Mouse (Mus musculus) lung, embryonic 14.5 days (tissue): Measurements from ENCODE around the gene Tssc4. TPM values are rescaled to one million over a fixed set of nuclear protein-coding genes. Genes with fewer than 3 reads are reported as not detected.

ENCODE experiments used
- ATAC-seq: fragments of 200-750 bp; cut with Nextera tagmentation; 2 replicates; pipeline ENCODE4 v1.8.0; 2017; ENCODE audit warnings: mild to moderate bottlenecking, moderate TSS enrichment, moderate library complexity; ENCODE audit not compliant: insufficient read depth
- DNase-seq: peaks from one replicate; pipeline ENCODE4 v3.0.0-alpha.2; 2015
- H3K27ac ChIP-seq: fragments of 300-500 bp; sonication (generic); 2 replicates; pipeline ENCODE4 v1.5.1; 2014; ENCODE audit warnings: low read depth, mild to moderate bottlenecking, moderate library complexity
- H3K27me3 ChIP-seq: fragments of 300-500 bp; sonication (generic); 2 replicates; pipeline ENCODE4 v1.6.1; 2014; ENCODE audit warnings: low read length, control low read depth; ENCODE audit not compliant: insufficient read depth
- H3K36me3 ChIP-seq: fragments of 300-500 bp; sonication (generic); 2 replicates; pipeline ENCODE4 v1.6.1; 2014; ENCODE audit warnings: control low read depth; ENCODE audit not compliant: insufficient read depth
- H3K4me1 ChIP-seq: fragments of 300-500 bp; sonication (generic); 2 replicates; pipeline ENCODE4 v1.6.1; 2014; ENCODE audit warnings: antibody characterized with exemption, control low read depth; ENCODE audit not compliant: insufficient read depth
- H3K4me2 ChIP-seq: fragments of 300-500 bp; sonication (generic); 2 replicates; pipeline ENCODE4 v1.6.1; 2014; ENCODE audit warnings: mild to moderate bottlenecking
- H3K4me3 ChIP-seq: fragments of 300-500 bp; sonication (generic); 2 replicates; pipeline ENCODE4 v1.5.1; 2014; ENCODE audit warnings: low read depth, low read length
- H3K9ac ChIP-seq: fragments of 300-500 bp; sonication (generic); 2 replicates; pipeline ENCODE4 v1.6.1; 2014
- H3K9me3 ChIP-seq: fragments of 300-500 bp; sonication (generic); 2 replicates; pipeline ENCODE4 v1.6.1; 2016; ENCODE audit warnings: low read depth, low read length, control low read depth
- CTCF ChIP-seq: IDR thresholded peaks from 2 replicates; pipeline ENCODE4 v1.5.1; 2016; ENCODE audit warnings: antibody characterized with exemption, low read depth
- WGBS: fragments of 180-500 bp; shearing (Covaris S2); extraction: QIAGEN DNeasy Blood & Tissue Kit; methylation state at CpG from one replicate; pipeline ENCODE4 v1.1.7; 2014; 5-methylcytosine and 5-hydroxymethylcytosine counted together
- polyA plus RNA-seq: library from polyadenylated mRNA; unstranded; fragments of >200 nt; fragmentation: Nextera tagmentation; extraction: Ambion mirVana; gene quantifications from 2 replicates; pipeline ENCODE4 v1.2.1, GENCODE M21; 2014

The Tssc4 gene
- polyA plus RNA-seq, result 65.2 and 75.6 TPM in 2 replicates

DNA sequence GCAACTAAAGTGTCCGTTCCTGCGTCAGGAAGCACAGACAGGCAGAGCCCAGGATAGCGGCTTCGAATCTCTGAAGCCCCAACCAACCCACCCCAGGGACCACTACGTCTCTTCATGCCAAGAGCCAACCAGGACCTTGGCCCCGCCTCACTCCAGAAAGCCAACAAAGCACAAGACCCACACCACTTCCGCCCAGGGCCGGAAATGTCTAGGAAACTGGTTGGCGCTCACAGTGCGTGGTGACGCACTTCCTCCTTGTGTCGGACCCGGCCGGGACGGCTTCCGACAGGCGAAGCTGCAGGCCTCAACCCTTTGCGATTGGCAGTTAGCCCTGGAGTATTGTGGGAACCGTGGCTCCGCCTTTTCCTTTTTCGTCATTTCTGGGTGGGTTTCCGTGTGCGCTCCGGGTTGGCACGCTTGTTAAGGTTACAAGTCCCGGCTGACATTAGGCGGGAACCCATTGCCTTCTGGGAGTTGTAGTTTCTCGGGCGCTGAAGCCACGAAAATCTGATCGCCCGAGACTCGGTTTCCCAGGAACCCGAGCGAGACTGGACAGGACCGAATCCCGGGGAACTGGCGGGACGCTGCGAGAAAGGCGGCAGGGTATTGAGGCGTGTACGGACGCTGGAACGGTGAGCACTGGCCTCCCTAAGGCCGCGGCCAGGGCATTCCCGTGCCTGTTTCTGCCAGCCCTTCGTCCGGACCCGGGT lies at the start of gene Tssc4:
TSS of gene Tssc4 (plus strand) at position 368 of the 710 bp plus-strand sequence.
- peak; percentile 100 for DNase-seq
- Histone ChIP-seq H3K27me3 (no peaks in the 10 kb centered on the region), H3K4me2 (peak within 1 kb of the TSS; percentile 84), H3K27ac (peak within 1 kb of the TSS; percentile 97), H3K4me1 (peaks cover 9% of the 10 kb centered on the region), H3K9ac (peak within 1 kb of the TSS; percentile 87), H3K9me3 (no peaks in the 10 kb centered on the region), H3K4me3 (peak within 1 kb of the TSS; percentile 66), H3K36me3 (peaks cover 58% of the 10 kb centered on the region)
- under 1% methylated on average over 51 of the region's 51 CpGs for WGBS
- TF ChIP-seq CTCF, result no peak
- peak; percentile 97 for ATAC-seq

DNA sequence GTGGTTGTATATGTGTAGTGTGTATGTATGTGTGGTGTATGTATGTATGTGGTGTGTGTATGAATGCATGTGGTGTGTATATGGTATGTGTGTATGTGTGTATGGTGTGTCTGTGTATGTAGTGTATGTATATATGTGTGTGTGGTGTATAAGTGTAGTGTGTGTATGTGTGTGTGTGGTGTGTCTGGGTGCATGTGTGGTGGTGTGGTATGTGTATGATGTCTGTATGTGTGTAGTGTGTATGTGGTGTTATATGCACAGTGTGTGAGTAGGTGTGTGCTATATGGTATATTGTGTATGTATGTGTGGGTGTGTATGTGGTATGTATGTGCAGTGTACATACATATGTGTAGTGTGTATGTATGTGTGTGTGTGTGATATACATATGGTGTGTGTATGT lies 49.0 kb upstream of the Tssc4 start:
- Histone ChIP-seq H3K4me2 (no peak overlapping the region), H3K9me3 (no peaks in the 10 kb centered on the region)

DNA sequence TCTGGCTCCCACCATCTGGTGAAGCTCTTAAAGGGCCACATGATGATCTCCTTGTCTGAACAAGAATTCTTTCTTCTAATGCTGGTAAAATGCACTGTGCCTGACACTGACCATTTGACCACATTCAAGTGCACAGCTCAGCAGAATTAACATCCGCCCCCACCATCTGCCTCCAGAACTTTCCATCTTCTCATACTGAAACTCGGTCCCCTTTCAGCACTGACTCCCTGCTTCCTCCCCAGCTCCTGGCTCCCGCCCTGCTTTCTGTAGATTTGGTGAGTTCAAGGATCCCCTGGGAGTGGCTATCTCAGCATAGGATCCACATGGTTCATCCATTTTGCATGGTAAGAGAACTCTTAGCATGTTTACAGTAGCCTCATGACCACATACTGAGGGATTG lies 48.3 kb upstream of the Tssc4 start:
- no peak overlapping the region for H3K4me3 ChIP-seq
- DNase-seq (no peak), ATAC-seq (no peak)
- 74% methylated on average over 3 of the region's 3 CpGs for WGBS
- H3K36me3 ChIP-seq, result no peaks in the 10 kb centered on the region
- H3K9me3 ChIP-seq, result no peaks in the 10 kb centered on the region
- no peak overlapping the region for H3K4me2 ChIP-seq
- H3K9ac ChIP-seq, result no peak overlapping the region
- peaks cover 12% of the 10 kb centered on the region for H3K4me1 ChIP-seq
- H3K27ac ChIP-seq, result no peak overlapping the region
- no peaks in the 10 kb centered on the region for H3K27me3 ChIP-seq
- TF ChIP-seq CTCF, result no peak

More for the DNA sequence above, 49.0 kb upstream of the Tssc4 start:
- TF ChIP-seq CTCF, result no peak
- Histone ChIP-seq H3K4me3 (no peak overlapping the region), H3K27me3 (no peaks in the 10 kb centered on the region), H3K27ac (no peak overlapping the region), H3K9ac (no peak overlapping the region), H3K36me3 (no peaks in the 10 kb centered on the region), H3K4me1 (peaks cover 19% of the 10 kb centered on the region)
- no peak for ATAC-seq
- DNase-seq, result no peak

DNA sequence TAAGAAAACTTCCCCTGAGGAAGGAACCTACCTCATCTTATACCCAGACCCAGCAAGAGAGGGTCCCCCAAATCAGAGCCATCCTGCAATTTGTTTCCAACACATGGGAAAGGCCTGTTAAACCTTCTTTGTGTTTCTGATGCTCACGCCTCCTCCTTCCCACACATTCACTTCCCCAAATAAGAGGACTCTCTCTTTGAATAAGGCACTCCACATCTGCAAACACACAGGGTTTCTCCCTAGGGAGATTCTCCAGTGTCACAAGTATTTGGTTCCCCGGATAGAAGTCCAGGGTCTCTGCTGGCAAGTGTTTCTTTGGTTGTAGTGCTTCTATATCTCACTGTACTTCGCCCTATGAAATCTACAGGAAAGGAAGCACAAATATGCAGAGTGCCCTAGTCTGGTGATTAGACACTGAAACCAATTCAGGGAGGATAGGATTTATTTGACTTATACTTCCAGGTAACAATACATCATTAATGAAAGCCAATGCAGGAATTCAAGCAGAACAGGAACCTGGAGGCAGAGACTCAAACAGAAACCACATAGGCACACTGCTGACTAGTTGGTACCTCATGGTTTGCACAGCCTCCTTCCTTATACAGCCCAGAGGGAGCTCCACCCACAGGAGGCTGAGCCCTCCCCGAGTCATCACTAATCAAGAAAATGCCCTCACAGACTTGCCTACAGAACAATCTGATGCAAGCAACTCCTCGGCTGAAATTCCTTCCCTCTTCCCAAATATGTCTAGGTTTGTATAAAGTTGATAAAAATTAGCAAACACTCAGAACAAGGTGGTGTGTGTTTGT lies 47.5 kb upstream of the Tssc4 start:
- Histone ChIP-seq H3K27ac (peak overlapping the region; percentile 22; the same call in 1 of the 2 replicates), H3K4me3 (no peak overlapping the region), H3K36me3 (no peaks in the 10 kb centered on the region), H3K4me2 (no peak overlapping the region), H3K27me3 (no peaks in the 10 kb centered on the region), H3K4me1 (peaks cover 5% of the 10 kb centered on the region), H3K9ac (no peak overlapping the region), H3K9me3 (no peaks in the 10 kb centered on the region)
- WGBS, result 47% methylated on average over 5 of the region's 5 CpGs
- no peak for TF ChIP-seq CTCF
- DNase-seq (peak; percentile 45), ATAC-seq (peak; percentile 68; the same call in 1 of the 2 replicates)

DNA sequence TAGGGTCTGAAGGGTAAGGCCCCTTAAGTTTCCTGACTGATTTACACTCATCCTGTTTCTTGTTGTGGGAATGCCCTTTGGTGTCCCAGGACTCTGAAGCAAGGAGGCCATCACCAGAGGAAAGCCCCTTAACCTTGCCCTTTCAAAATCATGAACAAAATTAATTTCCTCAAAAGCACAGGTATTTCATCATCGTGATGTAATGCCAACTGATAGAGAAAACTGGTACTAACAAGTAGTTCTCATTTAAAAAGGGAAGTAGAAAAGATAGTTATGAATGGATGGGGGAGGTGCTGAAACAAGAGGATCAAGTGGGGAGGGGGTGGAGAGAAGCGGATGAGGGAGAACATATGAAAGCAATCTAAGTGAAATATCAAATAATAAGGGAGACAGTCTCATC lies 45.5 kb upstream of the Tssc4 start:
- Histone ChIP-seq H3K4me3 (no peak overlapping the region), H3K9me3 (no peaks in the 10 kb centered on the region), H3K27ac (no peak overlapping the region), H3K4me1 (no peaks in the 10 kb centered on the region), H3K9ac (no peak overlapping the region), H3K27me3 (no peaks in the 10 kb centered on the region), H3K36me3 (no peaks in the 10 kb centered on the region), H3K4me2 (no peak overlapping the region)
- DNase-seq, result no peak
- no peak for TF ChIP-seq CTCF
- no peak for ATAC-seq
- 86% methylated on average over 2 of the region's 2 CpGs for WGBS

DNA sequence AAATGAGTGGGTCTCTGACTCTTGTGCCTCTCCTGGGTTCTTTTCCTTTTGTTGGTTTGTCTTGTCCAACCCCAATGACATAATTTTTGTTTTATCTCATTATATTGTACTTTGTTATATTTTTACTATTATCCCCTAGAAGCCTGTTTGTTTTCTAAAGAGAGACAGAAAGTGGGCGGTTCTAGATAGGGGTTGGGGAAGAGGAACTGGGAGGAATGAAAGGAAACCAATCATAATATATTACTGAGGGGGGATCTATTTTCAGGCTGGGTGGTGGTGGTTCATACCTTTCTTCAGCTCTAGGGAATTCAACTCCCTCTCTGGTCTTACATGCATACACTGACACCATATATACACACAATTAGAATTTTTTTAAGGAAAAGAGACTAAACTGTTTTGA lies 44.8 kb upstream of the Tssc4 start:
- 81% methylated on average over 1 of the region's 1 CpGs for WGBS
- no peaks in the 10 kb centered on the region for H3K4me1 ChIP-seq
- no peak overlapping the region for H3K9ac ChIP-seq
- H3K36me3 ChIP-seq, result no peaks in the 10 kb centered on the region
- ATAC-seq, result no peak
- H3K27me3 ChIP-seq, result no peaks in the 10 kb centered on the region
- no peaks in the 10 kb centered on the region for H3K9me3 ChIP-seq
- no peak overlapping the region for H3K4me2 ChIP-seq
- TF ChIP-seq CTCF, result no peak
- H3K27ac ChIP-seq, result no peak overlapping the region
- no peak overlapping the region for H3K4me3 ChIP-seq
- no peak for DNase-seq

DNA sequence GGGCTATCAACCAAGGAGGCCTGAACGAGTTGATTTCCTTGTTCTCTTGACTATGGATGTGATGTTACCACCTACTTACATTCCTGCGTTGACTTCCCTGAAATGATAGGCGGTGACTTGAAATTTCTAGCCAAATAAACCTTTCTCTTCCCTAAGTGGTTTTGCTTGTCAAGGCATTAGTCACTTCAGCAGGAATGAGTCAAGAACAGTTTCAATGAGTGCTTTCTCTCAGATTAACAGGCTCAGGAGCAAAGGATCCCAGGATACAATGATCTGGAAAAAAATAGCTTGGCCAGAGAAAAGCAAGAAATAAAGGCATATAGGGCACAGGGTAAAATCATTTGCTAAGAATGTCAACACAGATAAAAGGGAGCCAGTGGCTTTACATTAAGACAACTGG lies 43.6 kb upstream of the Tssc4 start:
- Histone ChIP-seq H3K27ac (no peak overlapping the region), H3K4me2 (no peak overlapping the region), H3K27me3 (no peaks in the 10 kb centered on the region), H3K9ac (no peak overlapping the region), H3K9me3 (no peaks in the 10 kb centered on the region), H3K36me3 (no peaks in the 10 kb centered on the region), H3K4me3 (no peak overlapping the region), H3K4me1 (no peaks in the 10 kb centered on the region)
- ATAC-seq, result no peak
- 76% methylated on average over 3 of the region's 3 CpGs for WGBS
- TF ChIP-seq CTCF, result no peak
- DNase-seq, result no peak
